Mouse (Mus musculus) hindbrain, embryonic 14.5 days (tissue): Measurements from ENCODE around the gene Wt1. TPM values are rescaled to one million over a fixed set of nuclear protein-coding genes. Genes with fewer than 3 reads are reported as not detected.

Experiments
- ATAC-seq: fragments of 200-750 bp; cut with Nextera tagmentation; 2 replicates; pipeline ENCODE4 v1.8.0; 2017; ENCODE audit warnings: moderate number of reproducible peaks, mild to moderate bottlenecking, moderate TSS enrichment, moderate library complexity; ENCODE audit not compliant: low FRiP score
- DNase-seq: peaks from one replicate; pipeline ENCODE4 v3.0.0-alpha.2; 2015; ENCODE audit warnings: low spot score
- H3K27ac ChIP-seq: fragments of 300-500 bp; sonication (generic); 2 replicates; pipeline ENCODE4 v1.5.1; 2014; ENCODE audit warnings: mild to moderate bottlenecking, moderate library complexity
- H3K27me3 ChIP-seq: fragments of 300-500 bp; sonication (generic); 2 replicates; pipeline ENCODE4 v1.6.1; 2014; ENCODE audit warnings: mild to moderate bottlenecking, low read length, mixed read lengths; ENCODE audit not compliant: control insufficient read depth, insufficient read depth
- H3K36me3 ChIP-seq: fragments of 300-500 bp; sonication (generic); replicated peaks from 2 replicates; pipeline ENCODE4 v1.6.1; 2014; ENCODE audit not compliant: control insufficient read depth, insufficient read depth
- H3K4me1 ChIP-seq: fragments of 300-500 bp; sonication (generic); replicated peaks from 2 replicates; pipeline ENCODE4 v1.6.1; 2014; ENCODE audit warnings: antibody characterized with exemption, low read length, mixed read lengths; ENCODE audit not compliant: control insufficient read depth, insufficient read depth
- H3K4me2 ChIP-seq: fragments of 300-500 bp; sonication (generic); replicated peaks from 2 replicates; pipeline ENCODE4 v1.6.1; 2014; ENCODE audit warnings: mild to moderate bottlenecking, moderate library complexity
- H3K4me3 ChIP-seq: fragments of 300-500 bp; sonication (generic); replicated peaks from 2 replicates; pipeline ENCODE4 v1.5.1; 2014; ENCODE audit warnings: mild to moderate bottlenecking, low read length
- H3K9ac ChIP-seq: fragments of 300-500 bp; sonication (generic); 2 replicates; pipeline ENCODE4 v1.6.1; 2014
- H3K9me3 ChIP-seq: fragments of 300-500 bp; sonication (generic); 2 replicates; pipeline ENCODE4 v1.6.1; 2016; ENCODE audit warnings: low read length; ENCODE audit not compliant: control insufficient read depth
- WGBS: fragments of 180-500 bp; shearing (Covaris S2); extraction: QIAGEN DNeasy Blood & Tissue Kit; methylation state at CpG from one replicate; pipeline ENCODE4 v1.1.7; 2014; 5-methylcytosine and 5-hydroxymethylcytosine counted together
- polyA plus RNA-seq: library from polyadenylated mRNA; unstranded; fragments of >200 nt; fragmentation: Nextera tagmentation; extraction: Ambion mirVana; gene quantifications from 2 replicates; pipeline ENCODE4 v1.2.1, GENCODE M21; 2014

Gene Wt1
- polyA plus RNA-seq, 1 experiment from 2014 or later = 1.5 TPM

DNA sequence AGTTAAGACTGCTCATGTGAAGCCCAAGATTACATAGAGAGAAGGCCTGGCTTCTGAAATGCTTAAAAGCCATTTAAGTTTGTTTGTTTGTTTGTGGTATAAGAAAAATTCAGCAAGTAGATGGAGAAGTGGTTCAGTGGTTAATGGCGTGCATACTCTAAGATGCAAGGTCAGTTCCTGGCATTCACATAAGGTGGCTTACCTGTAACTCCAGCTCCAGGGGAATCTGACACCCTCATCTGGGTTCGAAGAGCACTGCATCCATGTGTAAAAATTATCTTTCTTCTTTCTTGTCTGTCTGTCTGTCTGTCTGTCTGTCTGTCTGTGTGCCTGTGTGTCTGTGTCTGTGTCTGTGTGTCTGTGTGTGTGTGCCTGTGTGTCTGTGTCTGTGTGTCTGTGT is 34.6 kb upstream of the Wt1 start, which contains the start of gene Gm11060:
TSS of gene Gm11060 (plus strand) at position 301 of the 400 bp plus-strand sequence.
- 86% methylated on average over 2 of the region's 2 CpGs for WGBS
- no peak within 1 kb of the TSS for H3K4me3 ChIP-seq
- H3K27ac ChIP-seq = no peak within 1 kb of the TSS

GRCm38 (mm10) chr2:105097294-105097953 is 28.9 kb upstream of the Wt1 start:
- Histone ChIP-seq H3K4me3 (no peak overlapping the region), H3K27ac (no peak overlapping the region), H3K9me3 (no peaks in the 10 kb centered on the region), H3K27me3 (no peaks in the 10 kb centered on the region), H3K36me3 (no peaks in the 10 kb centered on the region), H3K4me2 (no peak overlapping the region), H3K9ac (no peak overlapping the region), H3K4me1 (no peaks in the 10 kb centered on the region)
- WGBS = 83% methylated on average over 22 of the region's 22 CpGs
- DNase-seq (no peak), ATAC-seq (no peak)

More for the DNA sequence above, 34.6 kb upstream of the Wt1 start, which contains the start of gene Gm11060:
- Histone ChIP-seq H3K4me2 (no peak within 1 kb of the TSS), H3K9me3 (no peaks in the 10 kb centered on the region), H3K4me1 (peaks cover 17% of the 10 kb centered on the region; the same call in 1 of the 2 replicates), H3K27me3 (no peaks in the 10 kb centered on the region), H3K36me3 (no peaks in the 10 kb centered on the region), H3K9ac (no peak within 1 kb of the TSS)
- DNase-seq (no peak), ATAC-seq (no peak)

DNA sequence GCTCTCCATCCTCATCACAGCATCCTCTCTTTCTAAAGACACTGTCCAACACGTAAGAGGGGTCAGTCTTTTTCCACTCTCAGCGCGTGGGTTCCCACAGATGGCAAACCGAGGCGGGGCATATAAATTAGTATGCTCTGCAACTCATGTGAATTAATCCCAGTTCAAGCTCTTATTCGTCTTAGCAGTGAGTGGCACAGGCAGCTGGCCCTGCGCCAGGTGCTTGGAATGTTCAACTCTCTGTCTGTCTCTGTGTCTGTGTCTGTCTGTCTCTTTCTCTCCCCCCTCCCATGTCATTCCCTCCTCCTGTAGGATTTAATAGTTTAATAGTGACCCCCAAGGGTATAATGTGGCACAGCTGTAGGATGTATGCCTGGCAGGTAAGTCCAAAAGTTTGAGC is 26.9 kb upstream of the Wt1 start:
- WGBS = 64% methylated on average over 7 of the region's 7 CpGs
- Histone ChIP-seq H3K9me3 (no peaks in the 10 kb centered on the region), H3K9ac (no peak overlapping the region), H3K4me3 (no peak overlapping the region), H3K27me3 (no peaks in the 10 kb centered on the region), H3K4me2 (no peak overlapping the region), H3K36me3 (no peaks in the 10 kb centered on the region), H3K4me1 (no peaks in the 10 kb centered on the region), H3K27ac (no peak overlapping the region)
- ATAC-seq (no peak), DNase-seq (no peak)

GRCm38 (mm10) chr2:105100541-105100940 is 25.8 kb upstream of the Wt1 start:
- no peaks in the 10 kb centered on the region for H3K36me3 ChIP-seq
- H3K4me2 ChIP-seq = no peak overlapping the region
- 79% methylated on average over 7 of the region's 7 CpGs for WGBS
- no peak overlapping the region for H3K4me3 ChIP-seq
- H3K4me1 ChIP-seq = no peaks in the 10 kb centered on the region
- no peak overlapping the region for H3K27ac ChIP-seq
- H3K9ac ChIP-seq = no peak overlapping the region
- no peaks in the 10 kb centered on the region for H3K9me3 ChIP-seq
- ATAC-seq (no peak), DNase-seq (no peak)
- no peaks in the 10 kb centered on the region for H3K27me3 ChIP-seq

- DNase-seq (peak; percentile 81), ATAC-seq (peak; percentile 95)
- Histone ChIP-seq H3K4me3 (no peak overlapping the region), H3K9me3 (no peaks in the 10 kb centered on the region), H3K27me3 (peaks cover 19% of the 10 kb centered on the region), H3K4me1 (no peaks in the 10 kb centered on the region), H3K9ac (no peak overlapping the region), H3K27ac (no peak overlapping the region), H3K36me3 (no peaks in the 10 kb centered on the region), H3K4me2 (no peak overlapping the region)
- WGBS = 4% methylated on average over 6 of the region's 6 CpGs
Observed at GRCm38 (mm10) chr2:105108703-105109158, 17.6 kb upstream of the Wt1 start.

DNA sequence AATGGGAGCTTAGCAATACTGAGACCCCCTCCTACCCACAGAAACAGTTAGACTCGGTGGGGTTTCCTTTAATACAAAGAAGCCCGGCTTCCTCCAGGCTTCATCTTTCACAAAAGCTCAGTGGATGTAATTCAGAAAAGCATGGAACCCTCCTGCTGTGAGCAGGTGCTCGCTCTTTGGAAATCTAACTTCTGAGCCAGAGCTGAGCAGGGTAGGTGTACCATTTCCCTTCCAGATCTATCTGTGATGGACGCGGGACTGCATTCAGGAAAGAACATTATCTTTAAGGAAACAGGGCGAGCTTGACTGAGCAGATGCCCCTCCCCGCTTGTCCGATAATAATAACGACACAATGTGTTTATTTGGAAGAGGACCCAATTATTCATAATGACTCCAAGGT is 12.3 kb upstream of the Wt1 start:
- no peak for ATAC-seq
- Histone ChIP-seq H3K4me3 (no peak overlapping the region), H3K36me3 (no peaks in the 10 kb centered on the region), H3K4me2 (no peak overlapping the region), H3K4me1 (no peaks in the 10 kb centered on the region), H3K9ac (no peak overlapping the region), H3K27ac (no peak overlapping the region), H3K9me3 (no peaks in the 10 kb centered on the region), H3K27me3 (peaks cover 64% of the 10 kb centered on the region)
- 13% methylated on average over 9 of the region's 9 CpGs for WGBS
- no peak for DNase-seq

DNA sequence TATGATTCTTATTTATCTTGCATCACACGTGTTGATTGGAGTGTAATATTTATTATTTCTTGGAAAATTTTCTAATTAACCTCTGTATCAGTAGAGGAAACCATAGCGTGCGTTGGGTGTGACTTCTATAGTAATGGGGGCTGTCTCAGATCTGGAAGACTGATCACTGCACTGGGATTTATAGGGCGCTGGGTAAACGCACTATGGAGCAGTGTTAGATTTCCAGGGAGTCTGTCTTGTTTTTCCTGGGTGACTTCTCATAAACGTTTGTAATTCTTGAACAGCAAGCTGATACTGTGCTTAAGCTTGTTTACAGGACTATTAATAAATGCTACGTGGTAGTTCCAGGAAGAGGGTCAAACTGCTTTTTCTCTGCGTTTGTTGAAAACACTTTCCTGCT is 8.7 kb upstream of the Wt1 start:
- no peak overlapping the region for H3K4me2 ChIP-seq
- 77% methylated on average over 8 of the region's 8 CpGs for WGBS
- ATAC-seq = no peak

GRCm38 (mm10) chr2:105122216-105122615 is 4.1 kb upstream of the Wt1 start:
- no peaks in the 10 kb centered on the region for H3K9me3 ChIP-seq
- H3K27ac ChIP-seq = no peak overlapping the region
- H3K4me2 ChIP-seq = no peak overlapping the region
- H3K4me3 ChIP-seq = no peak overlapping the region
- peaks cover 98% of the 10 kb centered on the region for H3K27me3 ChIP-seq
- DNase-seq = no peak
- ATAC-seq = no peak
- H3K9ac ChIP-seq = no peak overlapping the region
- 1% methylated on average over 8 of the region's 8 CpGs for WGBS
- H3K36me3 ChIP-seq = no peaks in the 10 kb centered on the region
- no peaks in the 10 kb centered on the region for H3K4me1 ChIP-seq

More for the DNA sequence above, 8.7 kb upstream of the Wt1 start:
- DNase-seq = no peak
- H3K4me3 ChIP-seq = no peak overlapping the region
- no peaks in the 10 kb centered on the region for H3K36me3 ChIP-seq
- H3K27ac ChIP-seq = no peak overlapping the region
- peaks cover 90% of the 10 kb centered on the region for H3K27me3 ChIP-seq
- no peaks in the 10 kb centered on the region for H3K4me1 ChIP-seq
- H3K9me3 ChIP-seq = no peaks in the 10 kb centered on the region
- no peak overlapping the region for H3K9ac ChIP-seq

GRCm38 (mm10) chr2:105122886-105123285 is 3.4 kb upstream of the Wt1 start:
- H3K9ac ChIP-seq = no peak overlapping the region
- H3K9me3 ChIP-seq = no peaks in the 10 kb centered on the region
- H3K27me3 ChIP-seq = peaks cover 98% of the 10 kb centered on the region
- ATAC-seq = no peak
- no peak overlapping the region for H3K27ac ChIP-seq
- no peaks in the 10 kb centered on the region for H3K4me1 ChIP-seq
- no peaks in the 10 kb centered on the region for H3K36me3 ChIP-seq
- under 1% methylated on average over 27 of the region's 27 CpGs for WGBS
- H3K4me3 ChIP-seq = no peak overlapping the region
- DNase-seq = no peak
- H3K4me2 ChIP-seq = no peak overlapping the region

DNA sequence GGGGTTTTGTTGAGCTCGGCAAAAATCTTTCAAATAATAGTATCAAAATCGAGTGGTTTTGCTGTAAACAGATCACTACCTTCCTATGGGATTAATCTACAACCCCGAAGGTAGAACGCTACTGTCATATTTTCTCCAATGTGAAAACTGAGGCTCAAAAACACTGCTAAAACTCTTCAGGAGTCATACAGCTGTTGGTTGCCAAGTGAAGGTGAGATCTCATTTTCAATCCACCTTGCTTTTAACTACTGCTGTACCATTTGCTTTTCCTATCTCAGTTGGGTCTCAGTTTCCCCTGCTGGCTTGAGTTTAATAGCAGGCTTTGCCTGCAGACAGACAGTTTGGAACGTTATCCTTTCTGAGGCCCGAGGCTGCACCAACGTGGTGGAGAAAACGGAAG is 2.9 kb upstream of the Wt1 start:
- H3K9me3 ChIP-seq = no peaks in the 10 kb centered on the region
- no peaks in the 10 kb centered on the region for H3K36me3 ChIP-seq
- 3% methylated on average over 8 of the region's 8 CpGs for WGBS
- no peak overlapping the region for H3K9ac ChIP-seq
- peaks cover 95% of the 10 kb centered on the region for H3K27me3 ChIP-seq
- ATAC-seq (no peak), DNase-seq (no peak)
- no peak overlapping the region for H3K4me2 ChIP-seq
- H3K4me3 ChIP-seq = no peak overlapping the region
- H3K4me1 ChIP-seq = no peaks in the 10 kb centered on the region
- no peak overlapping the region for H3K27ac ChIP-seq
